Mouse (Mus musculus) kidney, adult 2 months (tissue): ENCODE results near the gene Dennd2c.
A peak's percentile ranks its signal among the peaks of the same experiment; 100 is the strongest.

ENCODE experiments used
- CTCF ChIP-seq: fragments of 200-500 bp; conservative IDR thresholded peaks from 2 replicates; pipeline ENCODE4 v1.5.1; 2011; ENCODE audit warnings: low read depth, mild to moderate bottlenecking, control low read depth, low read length, moderate library complexity, mixed read lengths; ENCODE audit not compliant: insufficient read depth, insufficient read length
- POLR2A ChIP-seq: fragments of 200-500 bp; IDR thresholded peaks from one replicate; pipeline ENCODE4 v1.6.1; 2011; ENCODE audit warnings: low read depth, low read length, control low read depth

GRCm38 (mm10) chr3:103153761-103154160, 51.4 kb downstream of the Dennd2c start:
- TF ChIP-seq POLR2A = no peak
- TF ChIP-seq CTCF = peak; percentile 40
